ENCODE assay signal across 9 mouse cellular contexts in genomic region chr5:100108866-100109265, GRCm38 (mm10). TPM values are rescaled to one million over a fixed set of nuclear protein-coding genes. Genes with fewer than 3 reads are reported as not detected.
DNase-seq lines count a peak whose midpoint lies in the region; ATAC-seq and TF ChIP-seq lines count a peak whose summit lies in the region.
"Had no signal": no experiment of that assay in that cellular context is flagged by ENCODE, and none has a peak within 500 bp of the region (broad histone marks: within the 10 kb centered on the region; RNA-seq: fewer than 3 reads in every experiment).

No protein-coding gene starts in this region.

- H3K27me3 ChIP-seq in intestine, postnatal 0 days (replicated peaks; ENCODE audit: control insufficient read depth, insufficient read depth, low read length): no peaks in the 10 kb centered on the region

- no peak for ATAC-seq in intestine, postnatal 0 days

- H3K9ac ChIP-seq in intestine, postnatal 0 days (ENCODE audit: low read depth, low read length): no peak overlapping the region
- H3K9ac ChIP-seq: heart, embryonic 13.5 days had no signal

- no peaks in the 10 kb centered on the region for H3K36me3 ChIP-seq in intestine, postnatal 0 days (ENCODE audit: control insufficient read depth, insufficient read depth)
- H3K36me3 ChIP-seq: heart, embryonic 13.5 days had no signal

- H3K4me3 ChIP-seq in intestine, postnatal 0 days (ENCODE audit: low read depth, low read length): no peak overlapping the region
- H3K4me3 ChIP-seq: heart, embryonic 13.5 days had no signal

- no peak overlapping the region for H3K27ac ChIP-seq in intestine, postnatal 0 days (ENCODE audit: low read depth, low read length)
- H3K27ac ChIP-seq: heart, embryonic 13.5 days had no signal

- H3K4me2 ChIP-seq in intestine, postnatal 0 days (replicated peaks; ENCODE audit: low read depth): no peak overlapping the region
- H3K4me2 ChIP-seq: heart, embryonic 13.5 days had no signal

- DNase-seq in urinary bladder, postnatal 14 days (ENCODE audit: low spot score): peak; percentile 12
- DNase-seq in urinary bladder, postnatal 10 days (ENCODE audit: low spot score): no peak
- DNase-seq in frontal cortex, postnatal 25 days (ENCODE audit: low spot score in 2 of 2): peak; percentile 17 to 26
- peak; percentile 91 for DNase-seq in left cerebral cortex, postnatal 4 days
- peak; percentile 66 for DNase-seq in right cerebral cortex, postnatal 25 days
- no peak for DNase-seq in embryo, embryonic 9.5 days (ENCODE audit: extremely low spot score)
- DNase-seq in kidney, postnatal 36 days: no peak

- no peaks in the 10 kb centered on the region for H3K9me3 ChIP-seq in intestine, postnatal 0 days (ENCODE audit: control insufficient read depth)
- H3K9me3 ChIP-seq: heart, embryonic 13.5 days had no signal

- WGBS in intestine, postnatal 0 days: 78% methylated on average over 9 of the region's 9 CpGs

- intact Hi-C loops in left cerebral cortex, postnatal 4 days (cut with DNase I): no loop called here

- H3K4me1 ChIP-seq in intestine, postnatal 0 days (replicated peaks; ENCODE audit: control insufficient read depth, insufficient read depth, low read length): no peaks in the 10 kb centered on the region

- no peak for TF ChIP-seq CTCF in intestine, postnatal 0 days (IDR thresholded peaks at IDR 0.05; ENCODE audit: low read depth)

RNA-seq across cellular contexts. Expression of gene Tmem150c, which starts 50.7 kb away (rescaled TPM):
- total RNA-seq in left cerebral cortex, postnatal 4 days (2021): 100 to 1,000 TPM; 101 to 108 TPM
- polyA plus RNA-seq in intestine, postnatal 0 days (2015; fragmentation: Nextera tagmentation; extraction: Ambion mirVana): 0.93 and 1.1 TPM in 2 replicates

Comparison
In these comparisons a context has a peak if more than half of its experiments do, and no peak if none do; other contexts are left out.
1. DNase-seq: peak in urinary bladder, postnatal 14 days (single experiment), frontal cortex, postnatal 25 days (2 of 2), left cerebral cortex, postnatal 4 days (single experiment) and right cerebral cortex, postnatal 25 days (single experiment); none in urinary bladder, postnatal 10 days (single experiment), embryo, embryonic 9.5 days (single experiment) and kidney, postnatal 36 days (0 of 2).